Mouse (Mus musculus): ENCODE measurements around the gene Qrich1.

GRCm38 (mm10) chr9:108591462-108591861 lies 74.9 kb downstream of the Qrich1 start:
- TF ChIP-seq CTCF (IDR thresholded peaks at IDR 0.05) (no peak), EP300 (IDR thresholded peaks at IDR 0.05) (no peak)
